Mouse (Mus musculus) bone marrow, adult 2 months (tissue): ENCODE data around the gene Arrb2. TPM values are rescaled to one million over a fixed set of nuclear protein-coding genes. Genes with fewer than 3 reads are reported as not detected.

ENCODE experiments used
- H3K27ac ChIP-seq: fragments of 200-500 bp; 2 replicates; pipeline ENCODE4 v1.5.1; 2012; ENCODE audit warnings: low read depth, mild to moderate bottlenecking, control low read depth, inconsistent platforms, low read length; ENCODE audit not compliant: control insufficient read depth, poor library complexity, insufficient read depth
- H3K4me1 ChIP-seq: fragments of 200-500 bp; 2 replicates; pipeline ENCODE4 v1.6.1; 2011; ENCODE audit warnings: low read length; ENCODE audit not compliant: control insufficient read depth, insufficient read depth
- H3K4me3 ChIP-seq: fragments of 200-500 bp; replicated peaks from 2 replicates; pipeline ENCODE3; 2011; ENCODE audit warnings: mild to moderate bottlenecking, low read depth, low read length, control low read depth; ENCODE audit not compliant: control insufficient read depth
- CTCF ChIP-seq: fragments of 200-500 bp; IDR thresholded peaks from 2 replicates; pipeline ENCODE4 v1.5.1; 2011; ENCODE audit warnings: low read length, control low read depth; ENCODE audit not compliant: control insufficient read depth, insufficient read depth
- POLR2A ChIP-seq: fragments of 200-500 bp; IDR thresholded peaks from 2 replicates; pipeline ENCODE4 v1.6.1; 2011; ENCODE audit warnings: low read depth, mild to moderate bottlenecking, control low read depth, low read length, borderline replicate concordance; ENCODE audit not compliant: control insufficient read depth
- WGBS: fragments of 180-500 bp; shearing (Covaris S2); methylation state at CpG from one replicate; pipeline ENCODE4 v1.1.7; 2018; 5-methylcytosine and 5-hydroxymethylcytosine counted together
- polyA plus RNA-seq: library from polyadenylated mRNA; stranded (reverse); fragments of >200 nt; gene quantifications from 2 replicates; pipeline ENCODE4 v1.2.4, GENCODE M21; 2011; ENCODE audit warnings: low replicate concordance; ENCODE audit not compliant: missing spikeins, insufficient read depth, insufficient read length

Arrb2 gene
- polyA plus RNA-seq, 1 experiment = 438 TPM

DNA sequence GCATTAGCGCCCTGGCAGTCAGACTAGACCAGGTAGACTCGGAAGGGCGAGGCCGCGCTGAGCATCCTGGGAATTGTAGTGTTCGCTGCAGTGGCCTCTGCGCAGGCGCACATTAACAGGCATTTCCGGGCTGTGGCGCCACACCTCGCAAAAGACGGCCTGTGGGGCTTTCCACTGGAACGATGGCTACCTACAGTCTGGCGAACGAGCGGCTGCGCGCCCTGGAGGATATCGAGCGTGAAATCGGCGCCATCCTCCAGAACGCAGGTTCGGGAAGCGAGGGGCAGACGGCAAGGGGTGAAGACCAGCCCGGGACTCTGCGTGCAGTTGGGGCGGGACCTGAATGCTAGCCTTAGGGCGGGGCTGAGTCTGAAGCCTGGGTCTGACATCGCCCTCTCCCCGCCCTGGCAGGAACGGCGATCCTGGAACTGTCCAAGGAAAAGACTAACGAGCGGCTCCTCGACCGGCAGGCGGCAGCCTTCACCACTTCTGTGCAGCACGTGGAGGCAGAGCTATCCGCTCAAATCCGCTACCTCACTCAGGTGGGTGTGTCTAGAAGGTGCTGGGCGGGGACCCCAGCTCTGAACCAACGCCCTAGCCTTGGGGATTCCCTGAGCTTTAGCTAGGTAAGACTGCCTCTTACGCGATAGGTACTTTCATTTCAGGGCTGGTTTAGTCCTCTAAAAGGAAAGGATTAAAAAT is 19.5 kb downstream of the Arrb2 start, which contains the start of gene Med11:
Gene Med11 (plus strand): TSS at position 123 of the 702 bp plus-strand sequence.
- Histone ChIP-seq H3K4me1 (peaks cover 6% of the 10 kb centered on the region), H3K27ac (peak within 1 kb of the TSS; percentile 97), H3K4me3 (peak within 1 kb of the TSS; percentile 91)
- WGBS = under 1% methylated on average over 46 of the region's 46 CpGs
- peak; percentile 55; the same call in 1 of the 2 replicates for TF ChIP-seq POLR2A
- peak; percentile 78 for TF ChIP-seq CTCF

DNA sequence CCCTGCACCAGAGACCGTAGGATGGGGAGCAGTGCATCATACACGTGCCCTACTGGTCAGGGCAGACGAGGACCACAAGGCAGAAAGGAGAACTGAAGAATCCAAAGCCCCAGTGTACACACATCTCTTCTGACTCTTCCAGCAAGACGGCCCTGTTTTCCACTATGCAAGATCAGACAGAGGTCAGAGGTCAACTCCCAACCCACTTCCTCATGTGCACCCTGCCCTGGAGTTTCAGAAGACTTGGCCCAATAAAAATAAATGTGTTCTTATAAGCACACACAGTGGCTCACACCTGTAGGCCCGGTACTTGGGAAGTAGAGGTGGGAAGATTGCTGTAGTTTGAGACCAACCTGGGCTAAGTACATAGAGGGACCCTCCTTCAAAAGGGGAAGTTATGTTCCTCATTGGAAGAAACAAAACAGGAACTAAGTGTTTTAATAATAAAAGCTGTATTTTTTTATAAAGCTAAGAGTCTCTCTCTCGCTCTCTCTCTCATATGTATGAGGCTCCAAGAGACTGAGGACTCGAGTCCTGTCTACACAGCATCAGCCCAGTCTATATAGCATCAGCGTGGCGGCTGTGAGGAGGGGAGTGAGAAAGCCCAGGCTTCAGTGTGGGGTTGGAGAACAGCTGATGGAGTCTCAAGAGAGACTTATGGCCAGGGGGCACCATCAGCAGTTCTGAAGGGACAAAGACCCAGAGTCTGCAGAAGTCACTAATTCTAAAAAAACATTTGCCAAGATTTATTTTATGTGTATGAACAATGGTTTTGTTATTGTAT is 21.0 kb downstream of the Arrb2 start:
- no peak for TF ChIP-seq POLR2A
- TF ChIP-seq CTCF = no peak
- H3K4me1 ChIP-seq = peaks cover 4% of the 10 kb centered on the region
- H3K4me3 ChIP-seq = peak overlapping the region; percentile 27

DNA sequence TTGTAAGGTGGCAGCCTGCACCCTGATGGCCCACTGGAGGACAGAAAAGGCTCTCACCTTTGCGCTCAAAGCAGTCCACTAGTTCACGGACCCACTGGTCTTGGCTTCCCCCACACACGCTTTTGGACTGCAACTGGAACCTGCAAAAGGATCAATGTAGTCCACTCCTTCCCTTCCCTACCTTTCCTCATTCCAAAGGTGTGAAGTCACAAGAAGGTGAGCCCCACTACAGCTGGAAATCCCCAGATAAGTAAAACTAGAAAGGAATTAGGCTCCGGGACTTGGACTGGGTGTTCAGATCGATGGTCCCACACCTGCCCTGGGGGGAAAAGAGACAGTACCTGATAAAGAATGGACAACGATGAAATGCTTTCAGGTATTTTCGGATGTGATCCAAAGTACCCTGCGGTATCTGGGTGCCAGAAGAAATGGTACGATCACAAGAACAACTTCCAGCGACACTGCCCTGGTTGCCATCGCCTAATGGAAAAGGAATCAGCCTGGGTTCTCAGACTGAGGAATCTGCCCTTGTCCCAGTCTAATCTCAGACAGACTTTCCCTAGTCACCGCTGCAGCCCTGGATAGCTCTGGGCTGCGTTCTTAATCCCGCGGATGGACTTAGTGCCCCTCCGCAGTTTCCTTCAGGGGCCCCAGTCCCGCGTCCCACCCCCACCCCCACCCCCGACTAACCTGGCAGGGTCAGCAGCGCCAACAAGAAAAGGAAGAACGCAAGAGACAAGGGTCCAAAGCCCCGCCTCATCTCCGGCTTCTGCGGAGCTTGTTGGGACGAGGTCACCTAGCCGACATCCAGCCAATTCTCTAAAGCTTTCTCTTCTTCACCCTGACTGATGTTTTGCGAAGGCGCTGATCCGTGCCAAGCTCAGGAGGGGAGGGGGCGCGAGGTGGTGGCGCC is 26.5 kb downstream of the Arrb2 start, which contains the start of gene Zmynd15:
Gene Zmynd15 (plus strand): TSS at position 746 of the 913 bp plus-strand sequence.
- peak within 1 kb of the TSS; percentile 14 for H3K4me3 ChIP-seq
- H3K27ac ChIP-seq = no peak within 1 kb of the TSS; the same call in 1 of the 2 replicates
- WGBS = 20% methylated on average over 32 of the region's 32 CpGs
- no peaks in the 10 kb centered on the region; the same call in 1 of the 2 replicates for H3K4me1 ChIP-seq
- no peak for TF ChIP-seq POLR2A
- TF ChIP-seq CTCF = no peak

More for the DNA sequence above, 21.0 kb downstream of the Arrb2 start:
- WGBS = 34% methylated on average over 9 of the region's 9 CpGs
- H3K27ac ChIP-seq = peak overlapping the region; percentile 67

DNA sequence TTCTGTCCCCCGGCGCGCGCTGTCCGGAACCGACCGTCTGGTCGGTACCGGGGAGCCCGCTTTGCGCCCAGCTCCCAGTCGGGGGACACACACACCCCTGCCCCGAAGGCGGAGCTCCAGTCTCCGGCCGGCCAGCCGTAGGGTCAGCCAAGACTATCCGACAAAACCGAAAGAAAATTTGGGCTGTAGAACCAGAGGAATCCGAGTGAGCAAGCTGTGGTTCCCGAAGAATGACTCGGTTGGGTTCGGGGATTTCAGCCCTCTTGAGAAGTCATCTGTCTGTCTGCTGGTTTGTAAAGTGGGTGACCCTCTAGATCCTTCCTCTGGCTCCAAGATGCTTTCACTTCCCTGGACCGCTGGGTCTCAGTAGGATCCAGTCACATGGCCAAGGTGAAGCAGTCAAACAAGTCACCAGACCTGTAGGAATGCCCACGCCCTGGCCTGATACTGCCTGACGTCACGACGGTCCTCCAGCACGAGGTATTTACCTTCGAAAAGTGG is 27.2 kb downstream of the Arrb2 start, which contains the start of gene Cxcl16:
Gene Cxcl16 (minus strand): TSS at position 384 of the 501 bp plus-strand sequence.
- Histone ChIP-seq H3K27ac (no peak within 1 kb of the TSS; the same call in 1 of the 2 replicates), H3K4me3 (peak within 1 kb of the TSS; percentile 14), H3K4me1 (no peaks in the 10 kb centered on the region; the same call in 1 of the 2 replicates)
- TF ChIP-seq CTCF (no peak), POLR2A (no peak)
- 6% methylated on average over 30 of the region's 30 CpGs for WGBS

DNA sequence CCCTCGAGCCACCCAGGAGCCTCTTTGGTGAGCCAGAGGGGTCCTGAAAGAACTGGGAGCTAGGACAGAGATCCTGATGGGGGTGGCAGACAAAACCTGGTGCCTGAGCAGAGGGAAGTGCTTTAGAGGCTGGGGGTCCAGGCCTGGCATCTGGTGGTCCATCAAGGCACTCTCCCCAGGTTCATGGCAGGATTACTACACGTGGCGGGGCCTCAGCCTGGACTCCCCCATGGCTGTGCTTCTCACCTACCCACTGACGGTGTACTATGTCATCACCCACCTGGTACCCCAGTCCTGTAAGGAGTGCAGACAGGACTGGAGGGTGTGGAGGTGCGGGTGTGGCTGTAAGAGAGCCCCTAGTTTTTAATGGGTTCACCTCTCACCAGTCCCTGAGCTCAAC is 31.5 kb downstream of the Arrb2 start:
- Histone ChIP-seq H3K4me1 (no peaks in the 10 kb centered on the region; the same call in 1 of the 2 replicates), H3K4me3 (no peak overlapping the region), H3K27ac (no peak overlapping the region)
- 82% methylated on average over 5 of the region's 5 CpGs for WGBS
- TF ChIP-seq CTCF (no peak), POLR2A (no peak)

DNA sequence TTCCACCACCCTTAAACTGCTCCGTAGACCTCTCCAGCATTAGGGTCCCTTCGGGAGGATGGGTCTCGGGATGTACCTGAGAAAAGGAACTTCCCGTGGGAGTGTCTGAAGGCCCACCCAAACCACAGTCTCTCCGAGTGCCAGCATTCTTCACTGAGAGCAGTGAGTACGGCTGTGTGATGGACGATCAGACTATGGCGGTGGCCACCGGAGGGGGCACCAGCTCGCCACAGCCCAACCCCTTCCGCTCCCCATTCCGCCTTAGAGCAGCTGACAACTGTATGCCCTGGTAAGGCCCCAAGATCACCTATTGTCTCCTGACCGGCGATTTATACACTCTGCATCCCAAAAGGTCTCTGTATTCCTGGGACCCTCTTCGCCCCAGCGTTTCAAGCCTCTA is 32.8 kb downstream of the Arrb2 start:
- Histone ChIP-seq H3K27ac (no peak overlapping the region), H3K4me3 (no peak overlapping the region), H3K4me1 (no peaks in the 10 kb centered on the region; the same call in 1 of the 2 replicates)
- 38% methylated on average over 16 of the region's 16 CpGs for WGBS
- TF ChIP-seq CTCF (no peak), POLR2A (no peak)

- H3K27ac ChIP-seq = no peak overlapping the region
- H3K4me3 ChIP-seq = no peak overlapping the region
- no peaks in the 10 kb centered on the region; the same call in 1 of the 2 replicates for H3K4me1 ChIP-seq
- no peak for TF ChIP-seq CTCF
- TF ChIP-seq POLR2A = no peak
- 63% methylated on average over 23 of the region's 23 CpGs for WGBS
Measured at GRCm38 (mm10) chr11:70465824-70466223, 33.4 kb downstream of the Arrb2 start.
